Mouse (Mus musculus): Measurements from ENCODE around the gene Tmprss11g. TPM values are rescaled to one million over a fixed set of nuclear protein-coding genes. Genes with fewer than 3 reads are reported as not detected.

Gene Tmprss11g
- total RNA-seq (2023): not detected

GRCm38 (mm10) chr5:86518500-86518899, at the start of gene Tmprss11g:
Gene Tmprss11g (minus strand): TSS chr5:86518600.

DNA sequence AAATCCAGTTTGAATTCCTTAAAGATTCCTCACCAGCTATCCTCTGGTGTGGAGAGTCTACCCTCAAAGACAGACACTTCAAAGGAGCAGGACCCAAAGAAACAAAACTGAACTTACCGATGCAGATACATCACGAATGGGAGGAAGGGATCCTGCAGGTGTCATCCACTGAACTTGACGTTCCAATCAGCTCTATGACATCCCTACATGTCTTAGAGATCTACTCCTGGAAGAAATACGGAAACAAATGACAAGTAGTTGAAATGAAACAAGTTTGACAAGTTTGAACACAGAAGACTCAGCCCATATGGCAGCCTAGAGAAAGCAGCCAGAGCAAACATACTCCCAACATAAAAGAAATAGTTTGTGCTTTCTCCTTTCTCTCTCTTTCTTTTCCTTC, 49.5 kb downstream of the Tmprss11g start, which contains the start of gene Tmprss11a:
Gene Tmprss11a (minus strand): TSS at position 101 of the 400 bp plus-strand sequence.

Other genes with a start within 250 kb of the Tmprss11g start
- gene Tmprss11c, start 229.3 kb downstream of the Tmprss11g start, total RNA-seq (2023): not detected
- gene Tmprss11d, start 145.2 kb downstream of the Tmprss11g start, total RNA-seq (2023): not detected
- gene Tmprss11a, start 49.6 kb downstream of the Tmprss11g start, total RNA-seq (2023): not detected
- not detected for gene Tmprss11f, start 113.8 kb upstream of the Tmprss11g start, total RNA-seq (2023)
- gene Tmprss11b, start 157.8 kb upstream of the Tmprss11g start, total RNA-seq (2023): not detected
- gene Tmprss11e, start 227.2 kb upstream of the Tmprss11g start, total RNA-seq (2023): not detected

Data from CD4-positive naive resting alpha-beta T cell, adult 76 days (primary cell).